ENCODE assay signal across 20 mouse cellular contexts in the genomic region with DNA sequence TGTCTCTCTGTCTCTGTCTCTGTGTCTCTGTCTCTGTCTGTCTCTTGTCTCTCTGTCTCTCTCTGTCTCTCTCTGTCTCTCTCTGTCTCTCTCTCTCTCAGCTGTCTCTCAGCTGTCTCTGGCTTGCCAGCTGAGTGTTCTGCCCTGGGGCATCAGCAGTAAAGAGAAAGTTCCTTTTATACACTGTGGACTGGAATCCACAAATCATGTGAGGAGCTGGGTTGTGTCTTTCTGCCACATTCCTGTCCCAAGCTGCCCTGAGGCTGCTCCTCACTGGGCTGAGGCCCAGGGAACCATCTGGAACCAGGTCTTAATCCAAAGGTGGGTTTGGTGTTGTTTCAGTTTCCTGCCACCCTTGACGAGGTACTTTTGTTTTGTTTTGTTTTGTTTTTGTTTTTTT. TPM values are rescaled to one million over a fixed set of nuclear protein-coding genes. Genes with fewer than 3 reads are reported as not detected.
DNase-seq lines count a peak whose midpoint lies in the region; ATAC-seq lines count a peak whose summit lies in the region.
"Had no signal": no experiment of that assay in that cellular context is flagged by ENCODE, and none has a peak within 500 bp of the region (broad histone marks: within the 10 kb centered on the region; RNA-seq: fewer than 3 reads in every experiment).

No protein-coding gene starts in this region.

- whole genome bisulfite sequencing in embryonic facial prominence, embryonic 14.5 days = 18% methylated on average over 1 of the region's 1 CpGs

- H3K36me3 ChIP-seq in embryonic facial prominence, embryonic 14.5 days (ENCODE audit: control insufficient read depth, insufficient read depth, low read length) = no peaks in the 10 kb centered on the region
- H3K36me3 ChIP-seq: limb, embryonic 13.5 days; midbrain, embryonic 15.5 days had no signal

- ATAC-seq in embryonic facial prominence, embryonic 14.5 days (ENCODE audit: low read depth) = no peak; the same call in 1 of the 2 replicates
- ATAC-seq: forebrain, embryonic 16.5 days; midbrain, embryonic 15.5 days had no signal

- DNase-seq in heart, adult 11 months = peak; percentile 85
- no peak for DNase-seq in heart, adult 9 months (ENCODE audit: low spot score in 2 of 2)
- DNase-seq in 3134 (ENCODE audit: extremely low read depth, insufficient read length, low spot score) (peak; percentile 42), NIH3T3 (ENCODE audit: low read depth) (peak; percentile 62)
- peak; percentile 51 for DNase-seq in embryonic facial prominence, embryonic 14.5 days (ENCODE audit: low spot score)
- DNase-seq in layer of hippocampus, adult 9-10 months (ENCODE audit: low spot score) = no peak
- no peak for DNase-seq in gastrocnemius, adult 18-20 months (ENCODE audit: low spot score)
- DNase-seq: adrenal gland, postnatal 14 days; cerebellum, adult 2 months; gastrocnemius, postnatal 14 days; kidney, adult 8-10 months; kidney, postnatal 25 days; layer of hippocampus, adult 9-11 months; lung, postnatal 10 days; retina, postnatal 1 day; thymus, postnatal 4 days had no signal

- no peaks in the 10 kb centered on the region for H3K27me3 ChIP-seq in embryonic facial prominence, embryonic 14.5 days (replicated peaks; ENCODE audit: control insufficient read depth, insufficient read depth, low read length)
- H3K27me3 ChIP-seq: limb, embryonic 13.5 days; midbrain, embryonic 15.5 days had no signal

- no peaks in the 10 kb centered on the region; the same call in 1 of the 2 replicates for H3K4me1 ChIP-seq in embryonic facial prominence, embryonic 14.5 days (ENCODE audit: control insufficient read depth, insufficient read depth, low read length)
- H3K4me1 ChIP-seq: limb, embryonic 13.5 days; midbrain, embryonic 15.5 days had no signal

- no peak overlapping the region for H3K9ac ChIP-seq in embryonic facial prominence, embryonic 14.5 days (ENCODE audit: low read depth, low read length)
- H3K9ac ChIP-seq: limb, embryonic 13.5 days; midbrain, embryonic 15.5 days had no signal

- H3K27ac ChIP-seq in embryonic facial prominence, embryonic 14.5 days (replicated peaks; ENCODE audit: low read depth, low read length) = no peak overlapping the region
- H3K27ac ChIP-seq: limb, embryonic 13.5 days; midbrain, embryonic 15.5 days had no signal

- H3K4me3 ChIP-seq in embryonic facial prominence, embryonic 14.5 days (ENCODE audit: low read depth, low read length) = no peak overlapping the region
- H3K4me3 ChIP-seq: erythroblast, embryonic 14.5 days; limb, embryonic 13.5 days; midbrain, embryonic 15.5 days had no signal

- no peak overlapping the region for H3K4me2 ChIP-seq in embryonic facial prominence, embryonic 14.5 days (ENCODE audit: low read depth, low read length)
- H3K4me2 ChIP-seq: limb, embryonic 13.5 days; midbrain, embryonic 15.5 days had no signal

- H3K9me3 ChIP-seq in embryonic facial prominence, embryonic 14.5 days (ENCODE audit: control insufficient read depth, low read length) = no peaks in the 10 kb centered on the region
- H3K9me3 ChIP-seq: limb, embryonic 13.5 days; midbrain, embryonic 15.5 days had no signal

RNA-seq across cellular contexts. Expression of a gene that starts 57.0 kb away (rescaled TPM):
- 16.7 and 17.7 TPM in 2 replicates for polyA plus RNA-seq in embryonic facial prominence, embryonic 14.5 days (2014; fragmentation: Nextera tagmentation; extraction: Ambion mirVana)
- 100 to 1,000 TPM; 238 to 306 TPM for total RNA-seq in gastrocnemius, adult 18-20 months (2021)

Comparison
In these comparisons a context has a peak if more than half of its experiments do, and no peak if none do; other contexts are left out.
1. DNase-seq: peak in heart, adult 11 months (single experiment), 3134 (single experiment), NIH3T3 (single experiment) and embryonic facial prominence, embryonic 14.5 days (single experiment); none in heart, adult 9 months (0 of 2), layer of hippocampus, adult 9-10 months (single experiment) and gastrocnemius, adult 18-20 months (single experiment).